Mouse (Mus musculus): ENCODE results near the gene Thumpd2. TPM values are rescaled to one million over a fixed set of nuclear protein-coding genes. Genes with fewer than 3 reads are reported as not detected.

Gene Thumpd2
- polyA plus RNA-seq (2014; fragmentation: Nextera tagmentation; extraction: Ambion mirVana), result 15.8 and 16.8 TPM in 2 replicates

- H3K27me3 ChIP-seq (replicated peaks; ENCODE audit: control insufficient read depth, insufficient read depth, low read length), result no peaks in the 10 kb centered on the region
- peak; percentile 90 for ATAC-seq (replicated peaks; ENCODE audit: low FRiP score)
- peak within 1 kb of the TSS; percentile 77 for H3K4me2 ChIP-seq
- peak within 1 kb of the TSS; percentile 95 for H3K9ac ChIP-seq (ENCODE audit: low read depth, low read length)
- peak within 1 kb of the TSS; percentile 87 for H3K4me3 ChIP-seq (ENCODE audit: low read depth, low read length)
- peak; percentile 88 for DNase-seq (ENCODE audit: low spot score)
- H3K27ac ChIP-seq (ENCODE audit: low read depth, low read length), result peak within 1 kb of the TSS; percentile 78
- peaks cover 3% of the 10 kb centered on the region; the same call in 1 of the 2 replicates for H3K36me3 ChIP-seq (ENCODE audit: control insufficient read depth, insufficient read depth, low read length)
- 1% methylated on average over 29 of the region's 29 CpGs for WGBS
- no peaks in the 10 kb centered on the region for H3K9me3 ChIP-seq (ENCODE audit: control insufficient read depth, low read length)
- H3K4me1 ChIP-seq (replicated peaks; ENCODE audit: control insufficient read depth, insufficient read depth, low read length), result peaks cover 20% of the 10 kb centered on the region
These were observed at the start of gene Thumpd2 for GRCm38 (mm10) chr17:81064979-81065311. Thumpd2 (minus strand) TSS chr17:81065082.

- 45% methylated on average over 2 of the region's 2 CpGs for WGBS
- no peak for ATAC-seq (replicated peaks; ENCODE audit: low FRiP score)
- no peak overlapping the region for H3K9ac ChIP-seq (ENCODE audit: low read depth, low read length)
- H3K4me2 ChIP-seq, result no peak overlapping the region
- H3K4me3 ChIP-seq (ENCODE audit: low read depth, low read length), result no peak overlapping the region
- H3K27me3 ChIP-seq (replicated peaks; ENCODE audit: control insufficient read depth, insufficient read depth, low read length), result no peaks in the 10 kb centered on the region
- no peak for DNase-seq (ENCODE audit: low spot score)
- H3K4me1 ChIP-seq (replicated peaks; ENCODE audit: control insufficient read depth, insufficient read depth, low read length), result no peaks in the 10 kb centered on the region
- no peak overlapping the region for H3K27ac ChIP-seq (ENCODE audit: low read depth, low read length)
- H3K9me3 ChIP-seq (ENCODE audit: control insufficient read depth, low read length), result no peaks in the 10 kb centered on the region
- no peaks in the 10 kb centered on the region for H3K36me3 ChIP-seq (ENCODE audit: control insufficient read depth, insufficient read depth, low read length)
These were observed 39.4 kb upstream of the Thumpd2 start for GRCm38 (mm10) chr17:81104237-81104636.

GRCm38 (mm10) chr17:81102866-81103265 is 38.0 kb upstream of the Thumpd2 start:
- Histone ChIP-seq H3K27ac (ENCODE audit: low read depth, low read length) (no peak overlapping the region), H3K27me3 (replicated peaks; ENCODE audit: control insufficient read depth, insufficient read depth, low read length) (no peaks in the 10 kb centered on the region), H3K4me3 (ENCODE audit: low read depth, low read length) (no peak overlapping the region), H3K9me3 (ENCODE audit: control insufficient read depth, low read length) (no peaks in the 10 kb centered on the region), H3K36me3 (ENCODE audit: control insufficient read depth, insufficient read depth, low read length) (no peaks in the 10 kb centered on the region), H3K9ac (ENCODE audit: low read depth, low read length) (no peak overlapping the region), H3K4me1 (replicated peaks; ENCODE audit: control insufficient read depth, insufficient read depth, low read length) (no peaks in the 10 kb centered on the region), H3K4me2 (no peak overlapping the region)
- no peak for ATAC-seq (replicated peaks; ENCODE audit: low FRiP score)
- WGBS, result 33% methylated on average over 8 of the region's 8 CpGs
- DNase-seq (ENCODE audit: low spot score), result no peak

GRCm38 (mm10) chr17:81098444-81098843 is 33.6 kb upstream of the Thumpd2 start:
- Histone ChIP-seq H3K27ac (ENCODE audit: low read depth, low read length) (no peak overlapping the region), H3K9me3 (ENCODE audit: control insufficient read depth, low read length) (no peaks in the 10 kb centered on the region), H3K36me3 (ENCODE audit: control insufficient read depth, insufficient read depth, low read length) (no peaks in the 10 kb centered on the region), H3K4me2 (no peak overlapping the region), H3K27me3 (replicated peaks; ENCODE audit: control insufficient read depth, insufficient read depth, low read length) (no peaks in the 10 kb centered on the region), H3K4me3 (ENCODE audit: low read depth, low read length) (no peak overlapping the region), H3K4me1 (replicated peaks; ENCODE audit: control insufficient read depth, insufficient read depth, low read length) (no peaks in the 10 kb centered on the region), H3K9ac (ENCODE audit: low read depth, low read length) (no peak overlapping the region)
- ATAC-seq (replicated peaks; ENCODE audit: low FRiP score) (no peak), DNase-seq (ENCODE audit: low spot score) (no peak)

GRCm38 (mm10) chr17:81096490-81096889 is 31.6 kb upstream of the Thumpd2 start:
- ATAC-seq (replicated peaks; ENCODE audit: low FRiP score), result no peak
- no peak for DNase-seq (ENCODE audit: low spot score)
- Histone ChIP-seq H3K27ac (ENCODE audit: low read depth, low read length) (no peak overlapping the region), H3K9me3 (ENCODE audit: control insufficient read depth, low read length) (no peaks in the 10 kb centered on the region), H3K27me3 (replicated peaks; ENCODE audit: control insufficient read depth, insufficient read depth, low read length) (no peaks in the 10 kb centered on the region), H3K4me1 (replicated peaks; ENCODE audit: control insufficient read depth, insufficient read depth, low read length) (no peaks in the 10 kb centered on the region), H3K4me3 (ENCODE audit: low read depth, low read length) (no peak overlapping the region), H3K4me2 (no peak overlapping the region), H3K36me3 (ENCODE audit: control insufficient read depth, insufficient read depth, low read length) (no peaks in the 10 kb centered on the region), H3K9ac (ENCODE audit: low read depth, low read length) (no peak overlapping the region)
- WGBS, result 71% methylated on average over 2 of the region's 2 CpGs

GRCm38 (mm10) chr17:81092794-81093193 is 27.9 kb upstream of the Thumpd2 start:
- no peak overlapping the region for H3K4me2 ChIP-seq
- no peaks in the 10 kb centered on the region for H3K4me1 ChIP-seq (replicated peaks; ENCODE audit: control insufficient read depth, insufficient read depth, low read length)
- H3K27ac ChIP-seq (ENCODE audit: low read depth, low read length), result no peak overlapping the region
- H3K36me3 ChIP-seq (ENCODE audit: control insufficient read depth, insufficient read depth, low read length), result no peaks in the 10 kb centered on the region
- H3K4me3 ChIP-seq (ENCODE audit: low read depth, low read length), result no peak overlapping the region
- ATAC-seq (replicated peaks; ENCODE audit: low FRiP score), result no peak
- H3K9ac ChIP-seq (ENCODE audit: low read depth, low read length), result no peak overlapping the region
- H3K27me3 ChIP-seq (replicated peaks; ENCODE audit: control insufficient read depth, insufficient read depth, low read length), result no peaks in the 10 kb centered on the region
- WGBS, result 74% methylated on average over 5 of the region's 5 CpGs
- H3K9me3 ChIP-seq (ENCODE audit: control insufficient read depth, low read length), result no peaks in the 10 kb centered on the region
- no peak for DNase-seq (ENCODE audit: low spot score)

GRCm38 (mm10) chr17:81088866-81089265 is 24.0 kb upstream of the Thumpd2 start:
- Histone ChIP-seq H3K9ac (ENCODE audit: low read depth, low read length) (no peak overlapping the region), H3K27ac (ENCODE audit: low read depth, low read length) (no peak overlapping the region), H3K4me1 (replicated peaks; ENCODE audit: control insufficient read depth, insufficient read depth, low read length) (no peaks in the 10 kb centered on the region), H3K36me3 (ENCODE audit: control insufficient read depth, insufficient read depth, low read length) (no peaks in the 10 kb centered on the region), H3K9me3 (ENCODE audit: control insufficient read depth, low read length) (no peaks in the 10 kb centered on the region), H3K4me2 (no peak overlapping the region), H3K27me3 (replicated peaks; ENCODE audit: control insufficient read depth, insufficient read depth, low read length) (no peaks in the 10 kb centered on the region), H3K4me3 (ENCODE audit: low read depth, low read length) (no peak overlapping the region)
- WGBS, result 70% methylated on average over 3 of the region's 3 CpGs
- DNase-seq (ENCODE audit: low spot score), result no peak
- no peak for ATAC-seq (replicated peaks; ENCODE audit: low FRiP score)

- no peak overlapping the region for H3K27ac ChIP-seq (ENCODE audit: low read depth, low read length)
- no peak for ATAC-seq (replicated peaks; ENCODE audit: low FRiP score)
- DNase-seq (ENCODE audit: low spot score), result no peak
- no peaks in the 10 kb centered on the region for H3K27me3 ChIP-seq (replicated peaks; ENCODE audit: control insufficient read depth, insufficient read depth, low read length)
- H3K4me1 ChIP-seq (replicated peaks; ENCODE audit: control insufficient read depth, insufficient read depth, low read length), result no peaks in the 10 kb centered on the region
- WGBS, result 82% methylated on average over 4 of the region's 4 CpGs
- H3K36me3 ChIP-seq (ENCODE audit: control insufficient read depth, insufficient read depth, low read length), result no peaks in the 10 kb centered on the region
- no peak overlapping the region for H3K4me3 ChIP-seq (ENCODE audit: low read depth, low read length)
- no peaks in the 10 kb centered on the region for H3K9me3 ChIP-seq (ENCODE audit: control insufficient read depth, low read length)
- no peak overlapping the region for H3K9ac ChIP-seq (ENCODE audit: low read depth, low read length)
- no peak overlapping the region for H3K4me2 ChIP-seq
These were observed 22.9 kb upstream of the Thumpd2 start for GRCm38 (mm10) chr17:81087735-81088134.

GRCm38 (mm10) chr17:81064279-81064978 is 453 bp downstream of the Thumpd2 start:
- WGBS, result 12% methylated on average over 28 of the region's 28 CpGs
- Histone ChIP-seq H3K27ac (ENCODE audit: low read depth, low read length) (peak overlapping the region; percentile 78), H3K36me3 (ENCODE audit: control insufficient read depth, insufficient read depth, low read length) (peaks cover 3% of the 10 kb centered on the region; the same call in 1 of the 2 replicates), H3K9ac (ENCODE audit: low read depth, low read length) (peak overlapping the region; percentile 95), H3K4me2 (peak overlapping the region; percentile 77), H3K4me3 (ENCODE audit: low read depth, low read length) (peak overlapping the region; percentile 87), H3K9me3 (ENCODE audit: control insufficient read depth, low read length) (no peaks in the 10 kb centered on the region), H3K4me1 (replicated peaks; ENCODE audit: control insufficient read depth, insufficient read depth, low read length) (peaks cover 20% of the 10 kb centered on the region), H3K27me3 (replicated peaks; ENCODE audit: control insufficient read depth, insufficient read depth, low read length) (no peaks in the 10 kb centered on the region)
- DNase-seq (ENCODE audit: low spot score), result peak; percentile 37
- ATAC-seq (replicated peaks; ENCODE audit: low FRiP score), result peak; percentile 81
